Mouse (Mus musculus): Measurements from ENCODE around the gene Ift81.

DNA sequence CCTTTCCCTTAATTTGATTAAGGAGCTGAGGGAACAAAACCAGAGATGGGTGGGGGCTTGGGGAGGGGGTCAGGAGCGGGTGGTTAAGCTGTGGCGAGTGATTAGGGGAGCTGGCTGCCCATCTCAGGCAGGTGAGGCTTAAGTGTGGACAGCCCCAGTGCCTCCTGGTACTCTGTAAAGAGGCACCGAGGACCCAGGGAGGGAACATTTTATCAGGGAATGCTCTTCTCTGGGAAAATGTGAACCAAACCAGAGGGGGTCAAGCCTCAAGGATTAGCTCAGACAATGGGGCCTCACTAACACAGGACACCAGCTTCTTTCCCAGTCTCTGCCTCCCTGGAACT lies 93.2 kb downstream of the Ift81 start:
- TF ChIP-seq CTCF (IDR thresholded peaks at IDR 0.05; ENCODE audit: low read depth): no peak
- no peak for TF ChIP-seq EP300 (IDR thresholded peaks at IDR 0.05; ENCODE audit: low read depth)
